Mouse (Mus musculus) heart, postnatal 0 days (tissue): ENCODE measurements around the gene Ubash3b. TPM values are rescaled to one million over a fixed set of nuclear protein-coding genes. Genes with fewer than 3 reads are reported as not detected.

ENCODE experiments used
- ATAC-seq: fragments of 200-750 bp; cut with Nextera tagmentation; 2 replicates; pipeline ENCODE4 v1.8.0; 2017; ENCODE audit warnings: low read depth, moderate number of reproducible peaks, moderate library complexity; ENCODE audit not compliant: insufficient read depth
- DNase-seq: peaks from one replicate; pipeline ENCODE4 v3.0.0-alpha.2; 2016; ENCODE audit warnings: low spot score
- H3K27ac ChIP-seq: fragments of 300-500 bp; sonication (generic); 2 replicates; pipeline ENCODE4 v1.5.1; 2014; ENCODE audit warnings: low read depth, mild to moderate bottlenecking
- H3K27me3 ChIP-seq: fragments of 300-500 bp; sonication (generic); 2 replicates; pipeline ENCODE4 v1.6.1; 2014; ENCODE audit warnings: low read length, mixed read lengths; ENCODE audit not compliant: control insufficient read depth, insufficient read depth
- H3K36me3 ChIP-seq: fragments of 300-500 bp; sonication (generic); replicated peaks from 2 replicates; pipeline ENCODE4 v1.6.1; 2014; ENCODE audit warnings: low read length, mixed read lengths; ENCODE audit not compliant: control insufficient read depth, insufficient read depth
- H3K4me1 ChIP-seq: fragments of 300-500 bp; sonication (generic); 2 replicates; pipeline ENCODE4 v1.6.1; 2014; ENCODE audit warnings: antibody characterized with exemption; ENCODE audit not compliant: control insufficient read depth, insufficient read depth
- H3K4me2 ChIP-seq: fragments of 300-500 bp; sonication (generic); 2 replicates; pipeline ENCODE4 v1.6.1; 2014; ENCODE audit warnings: low read depth, mild to moderate bottlenecking, low read length, moderate library complexity
- H3K4me3 ChIP-seq: fragments of 300-500 bp; sonication (generic); 2 replicates; pipeline ENCODE4 v1.5.1; 2014; ENCODE audit warnings: low read depth, low read length
- H3K9ac ChIP-seq: fragments of 300-500 bp; sonication (generic); replicated peaks from 2 replicates; pipeline ENCODE4 v1.6.1; 2014; ENCODE audit warnings: low read depth, low read length, mixed read lengths
- H3K9me3 ChIP-seq: fragments of 300-500 bp; sonication (generic); replicated peaks from 2 replicates; pipeline ENCODE4 v1.6.1; 2016; ENCODE audit warnings: low read length; ENCODE audit not compliant: control insufficient read depth
- CTCF ChIP-seq: IDR thresholded peaks from 2 replicates; pipeline ENCODE4 v1.5.1; 2016; ENCODE audit warnings: antibody characterized with exemption, control low read depth, low read depth
- EP300 ChIP-seq: IDR thresholded peaks from 2 replicates; pipeline ENCODE4 v1.6.1; 2016; ENCODE audit warnings: antibody characterized with exemption, low read depth
- WGBS: fragments of 180-500 bp; shearing (Covaris S2); extraction: QIAGEN DNeasy Blood & Tissue Kit; methylation state at CpG from one replicate; pipeline ENCODE4 v1.1.7; 2014; 5-methylcytosine and 5-hydroxymethylcytosine counted together
- polyA plus RNA-seq: library from polyadenylated mRNA; unstranded; fragments of >200 nt; fragmentation: Nextera tagmentation; extraction: Ambion mirVana; gene quantifications from 2 replicates; pipeline ENCODE4 v1.2.1, GENCODE M21; 2015
- total RNA-seq: library from RNA; depleted of rRNA; stranded (reverse); fragments of >200 nt; gene quantifications from 2 replicates; pipeline ENCODE4 v1.2.3, GENCODE M21; 2014; ENCODE audit warnings: low replicate concordance

Gene Ubash3b
- total and polyA plus RNA-seq, 2 experiments from 2014 or later, result 4.0 to 6.6 TPM

DNA sequence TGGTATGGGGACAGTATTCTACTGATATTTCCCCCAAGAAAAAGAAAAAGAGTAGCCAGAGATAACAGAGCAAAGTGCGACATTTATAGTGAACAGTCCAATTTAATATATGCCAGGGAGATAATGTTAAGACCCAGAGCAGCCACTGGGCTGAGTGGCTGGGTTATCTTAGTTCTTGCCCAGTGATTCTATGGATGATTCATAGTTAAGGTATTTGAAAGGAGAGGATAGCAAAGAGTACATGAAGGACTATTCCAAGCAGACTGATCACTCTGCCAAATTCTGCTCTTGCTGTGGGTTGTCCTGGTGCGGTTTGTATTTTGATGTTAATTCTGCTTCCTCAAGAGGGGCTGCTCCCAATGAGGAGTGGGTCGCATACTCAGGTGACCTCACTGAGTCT lies 139.8 kb downstream of the Ubash3b start:
- Histone ChIP-seq H3K27me3 (no peaks in the 10 kb centered on the region), H3K4me1 (peaks cover 6% of the 10 kb centered on the region; the same call in 1 of the 2 replicates), H3K9ac (no peak overlapping the region), H3K9me3 (no peaks in the 10 kb centered on the region), H3K4me2 (no peak overlapping the region), H3K36me3 (peaks cover 9% of the 10 kb centered on the region; the same call in 1 of the 2 replicates), H3K27ac (no peak overlapping the region), H3K4me3 (no peak overlapping the region)
- TF ChIP-seq CTCF, result no peak
- TF ChIP-seq EP300, result no peak
- no peak for ATAC-seq
- no peak for DNase-seq
- WGBS, result 36% methylated on average over 3 of the region's 3 CpGs

DNA sequence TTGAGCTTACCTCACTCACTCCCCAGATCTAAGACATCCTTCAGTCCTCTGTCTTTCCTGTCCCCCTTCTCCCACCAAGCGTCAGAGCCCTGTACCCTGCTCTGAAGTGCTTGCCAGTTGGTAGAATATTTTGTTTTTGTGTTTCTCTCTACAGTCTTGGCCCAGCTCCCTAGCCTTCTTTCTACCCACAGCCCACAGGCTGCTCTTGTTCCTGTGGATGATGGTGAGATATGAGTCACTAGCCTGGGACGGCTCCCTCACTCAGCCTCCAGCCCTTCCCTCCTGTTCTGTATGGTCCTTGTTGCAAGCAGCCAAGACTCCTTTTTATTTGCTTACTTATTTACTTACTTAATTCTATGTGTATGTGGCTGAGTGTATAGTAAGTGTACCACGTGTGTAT lies 141.0 kb downstream of the Ubash3b start:
- ATAC-seq (no peak), DNase-seq (no peak)
- WGBS, result 84% methylated on average over 3 of the region's 3 CpGs
- TF ChIP-seq CTCF (no peak), EP300 (no peak)
- no peak overlapping the region for H3K9ac ChIP-seq
- no peak overlapping the region for H3K4me2 ChIP-seq
- H3K36me3 ChIP-seq, result peaks cover 9% of the 10 kb centered on the region; the same call in 1 of the 2 replicates
- H3K9me3 ChIP-seq, result no peaks in the 10 kb centered on the region
- H3K4me1 ChIP-seq, result peaks cover 6% of the 10 kb centered on the region; the same call in 1 of the 2 replicates
- H3K27me3 ChIP-seq, result no peaks in the 10 kb centered on the region
- no peak overlapping the region for H3K4me3 ChIP-seq
- H3K27ac ChIP-seq, result no peak overlapping the region

GRCm38 (mm10) chr9:41014512-41014911 lies 147.0 kb downstream of the Ubash3b start:
- DNase-seq, result no peak
- Histone ChIP-seq H3K9ac (no peak overlapping the region), H3K27ac (no peak overlapping the region), H3K4me1 (no peaks in the 10 kb centered on the region), H3K36me3 (no peaks in the 10 kb centered on the region), H3K9me3 (no peaks in the 10 kb centered on the region), H3K27me3 (no peaks in the 10 kb centered on the region), H3K4me3 (no peak overlapping the region), H3K4me2 (no peak overlapping the region)
- TF ChIP-seq EP300 (no peak), CTCF (no peak)
- no peak for ATAC-seq
- 81% methylated on average over 4 of the region's 4 CpGs for WGBS

DNA sequence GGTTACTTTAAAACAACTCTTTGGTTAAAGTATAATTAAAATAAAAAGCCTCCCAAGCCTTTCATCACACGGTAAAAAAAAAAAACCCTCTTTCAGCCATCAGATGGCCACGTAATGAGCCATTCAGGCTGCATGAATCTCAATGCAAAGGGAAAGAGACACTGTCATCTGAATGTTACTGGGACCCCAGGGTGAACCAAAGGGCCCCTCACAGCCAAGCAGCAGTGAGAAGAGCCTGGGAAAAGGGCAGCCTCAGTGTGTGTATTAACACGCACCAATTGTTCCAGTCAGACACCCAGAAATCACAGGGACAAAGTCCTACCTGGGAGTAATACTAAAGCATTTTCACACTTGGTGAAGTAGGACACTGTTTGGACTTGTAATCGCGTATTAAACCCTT lies 149.0 kb downstream of the Ubash3b start:
- DNase-seq (no peak), ATAC-seq (no peak)
- Histone ChIP-seq H3K9me3 (no peaks in the 10 kb centered on the region), H3K27ac (no peak overlapping the region), H3K4me3 (no peak overlapping the region), H3K9ac (no peak overlapping the region), H3K36me3 (no peaks in the 10 kb centered on the region), H3K27me3 (no peaks in the 10 kb centered on the region), H3K4me1 (no peaks in the 10 kb centered on the region), H3K4me2 (no peak overlapping the region)
- 92% methylated on average over 5 of the region's 5 CpGs for whole genome bisulfite sequencing
- TF ChIP-seq CTCF (no peak), EP300 (no peak)

DNA sequence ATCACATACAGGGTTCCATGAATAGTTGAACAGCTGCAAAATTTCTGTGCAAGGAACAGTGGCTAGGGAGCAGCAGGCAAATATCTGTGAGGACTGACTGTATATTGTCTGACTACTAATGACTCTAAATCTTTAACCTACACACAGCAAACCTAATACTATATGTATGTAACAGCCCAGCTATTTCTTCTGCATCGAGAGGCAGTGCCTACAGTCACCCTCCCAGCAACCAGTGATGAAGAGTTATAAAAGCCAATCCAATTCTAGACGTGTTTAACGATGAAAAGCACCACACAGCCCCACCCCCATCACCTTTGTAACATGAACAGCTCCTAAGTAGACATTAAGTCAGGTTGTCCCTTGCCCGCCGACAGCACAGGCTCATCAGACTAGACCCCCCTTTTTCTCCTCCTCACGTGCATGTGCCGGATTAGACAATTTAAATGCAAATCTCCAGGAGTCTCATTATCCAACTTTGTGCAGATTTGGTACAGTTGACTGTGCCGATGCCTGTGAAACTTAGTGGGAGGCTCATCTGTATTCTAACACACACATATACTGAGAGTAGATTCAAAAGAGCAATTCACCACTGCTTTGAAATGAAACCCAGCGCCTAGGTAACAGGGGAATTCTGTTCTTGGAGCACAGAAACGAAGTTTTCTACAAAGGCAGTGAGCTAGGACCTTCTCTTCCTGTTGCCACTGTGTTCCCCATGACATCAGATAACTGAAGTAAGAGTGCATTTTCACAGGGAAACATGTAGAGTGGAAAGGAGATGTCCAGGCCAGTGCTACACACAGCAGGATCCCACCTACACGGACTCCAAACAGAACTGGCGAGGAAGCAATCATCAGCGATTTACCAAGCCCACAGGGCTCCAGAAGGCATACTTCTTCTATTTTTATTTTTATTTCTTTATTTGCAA lies 149.7 kb downstream of the Ubash3b start:
- Histone ChIP-seq H3K36me3 (no peaks in the 10 kb centered on the region), H3K27ac (no peak overlapping the region), H3K4me1 (no peaks in the 10 kb centered on the region), H3K4me2 (no peak overlapping the region), H3K4me3 (no peak overlapping the region), H3K9ac (no peak overlapping the region), H3K27me3 (no peaks in the 10 kb centered on the region), H3K9me3 (no peaks in the 10 kb centered on the region)
- DNase-seq (no peak), ATAC-seq (no peak)
- TF ChIP-seq EP300 (no peak), CTCF (no peak)
- 81% methylated on average over 13 of the region's 13 CpGs for WGBS

DNA sequence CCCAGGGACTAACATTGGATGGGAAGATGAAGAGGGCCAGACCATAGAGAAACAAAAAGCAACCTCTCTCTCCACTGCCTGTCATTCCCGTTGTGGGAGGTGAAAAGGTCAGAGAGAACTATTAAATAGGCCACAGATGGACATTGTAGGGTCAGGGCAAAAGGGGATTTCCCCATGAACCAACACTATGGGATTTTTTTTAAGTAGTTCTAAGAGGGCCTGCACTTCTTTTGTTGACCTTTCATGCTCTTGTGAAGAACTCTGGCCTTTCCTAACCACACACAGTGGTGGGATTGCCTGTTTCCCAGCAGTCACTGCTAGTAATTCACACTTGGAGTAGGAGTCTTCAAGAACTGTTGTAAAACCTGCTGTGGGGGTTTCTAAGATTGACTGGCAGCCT lies 153.7 kb downstream of the Ubash3b start:
- 56% methylated on average over 1 of the region's 1 CpGs for WGBS
- Histone ChIP-seq H3K9me3 (no peaks in the 10 kb centered on the region), H3K4me3 (no peak overlapping the region), H3K4me2 (no peak overlapping the region), H3K27ac (no peak overlapping the region), H3K36me3 (no peaks in the 10 kb centered on the region), H3K9ac (no peak overlapping the region), H3K27me3 (no peaks in the 10 kb centered on the region), H3K4me1 (no peaks in the 10 kb centered on the region)
- DNase-seq, result no peak
- no peak for ATAC-seq
- no peak for TF ChIP-seq EP300
- TF ChIP-seq CTCF, result no peak
